Mouse (Mus musculus): ENCODE measurements around the gene Pde6c. TPM values are rescaled to one million over a fixed set of nuclear protein-coding genes. Genes with fewer than 3 reads are reported as not detected.

Gene Pde6c
- polyA plus RNA-seq, 1 experiment: not detected

DNA sequence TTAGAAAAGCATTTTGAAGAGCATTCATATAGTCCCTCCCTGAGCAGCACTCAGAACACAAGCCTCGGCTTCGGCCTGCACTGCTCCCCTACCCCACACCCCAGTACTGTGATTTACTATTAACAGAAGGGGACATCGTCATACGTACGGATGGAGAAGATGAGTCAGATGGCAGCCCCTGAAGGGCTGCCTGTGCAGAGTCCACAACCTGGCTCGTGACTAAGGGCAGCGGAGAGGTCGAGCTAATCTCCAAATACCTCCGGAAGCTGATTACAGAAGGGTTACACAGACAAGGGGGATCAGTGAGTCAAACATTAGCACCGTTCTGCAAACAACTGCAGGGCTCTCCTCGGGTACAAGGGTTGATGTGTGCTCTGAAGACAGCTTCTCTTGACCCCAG lies 1.4 kb downstream of the Pde6c start:
- TF ChIP-seq POLR2A (IDR thresholded peaks at IDR 0.05; ENCODE audit: low read depth, low read length) (no peak), CTCF (IDR thresholded peaks at IDR 0.05; ENCODE audit: borderline replicate concordance, insufficient read depth, low read length) (no peak)
- no peak overlapping the region for H3K4me3 ChIP-seq (ENCODE audit: insufficient read depth, low read length)
- no peak overlapping the region for H3K27ac ChIP-seq (ENCODE audit: insufficient read depth, low read length)
- H3K4me1 ChIP-seq (ENCODE audit: control insufficient read depth, insufficient read depth, low read length): no peaks in the 10 kb centered on the region

DNA sequence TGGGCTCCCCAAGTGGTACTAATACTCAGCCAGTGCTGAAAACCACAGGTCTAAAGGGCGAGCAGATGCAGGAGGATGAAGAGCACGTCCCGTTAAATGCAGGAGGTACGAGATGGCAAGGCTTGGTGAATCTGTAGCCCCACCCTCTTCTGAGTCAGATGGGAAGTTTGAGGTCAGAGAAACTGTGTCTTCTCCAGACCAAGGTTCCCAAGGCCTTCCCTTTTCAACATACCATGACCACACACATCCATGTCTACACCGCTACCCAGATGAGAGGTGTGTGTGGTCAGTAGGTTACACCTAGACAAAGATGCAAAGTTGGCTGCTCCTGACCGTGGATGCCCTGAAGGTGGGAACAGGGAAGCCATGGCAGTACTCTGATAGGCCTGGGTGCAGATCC lies 2.2 kb downstream of the Pde6c start:
- TF ChIP-seq POLR2A (IDR thresholded peaks at IDR 0.05; ENCODE audit: low read depth, low read length): no peak
- TF ChIP-seq CTCF (IDR thresholded peaks at IDR 0.05; ENCODE audit: borderline replicate concordance, insufficient read depth, low read length): no peak
- H3K4me3 ChIP-seq (ENCODE audit: insufficient read depth, low read length): no peak overlapping the region
- H3K27ac ChIP-seq (ENCODE audit: insufficient read depth, low read length): no peak overlapping the region
- H3K4me1 ChIP-seq (ENCODE audit: control insufficient read depth, insufficient read depth, low read length): no peaks in the 10 kb centered on the region

DNA sequence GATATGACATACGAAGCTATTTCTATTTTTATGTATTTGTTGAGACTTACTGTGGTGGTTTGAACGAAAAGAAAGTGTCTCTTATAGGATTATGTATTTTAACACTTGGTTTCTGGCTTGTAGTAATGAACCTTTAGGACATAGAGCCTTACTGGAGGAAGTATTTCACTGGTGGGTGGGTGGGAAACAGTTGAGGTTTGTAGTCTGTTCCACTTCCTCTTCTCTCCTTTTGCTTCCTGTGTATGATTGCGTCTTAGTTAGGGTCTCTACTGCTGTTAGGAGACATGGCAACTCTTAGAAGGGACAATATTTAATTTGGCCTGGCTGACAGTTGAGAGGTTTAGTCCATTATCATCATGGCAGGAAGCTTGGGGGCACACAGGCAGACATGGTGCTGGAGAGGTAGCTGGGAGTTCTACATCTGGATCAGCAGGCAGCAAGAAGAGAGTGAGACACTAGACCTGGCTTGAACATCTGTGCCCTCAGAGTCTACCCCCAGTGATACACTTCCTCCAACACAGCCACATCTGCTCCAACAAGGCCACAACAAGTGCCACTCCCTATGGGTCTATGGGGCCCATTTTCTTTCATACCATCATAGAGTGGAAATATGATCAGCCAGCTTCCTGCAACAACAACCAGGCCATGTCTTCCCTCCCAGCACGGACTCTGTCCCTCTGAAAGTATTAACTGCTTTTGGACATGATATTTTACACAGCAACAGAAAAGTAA lies 11.1 kb downstream of the Pde6c start:
- TF ChIP-seq CTCF (IDR thresholded peaks at IDR 0.05; ENCODE audit: borderline replicate concordance, insufficient read depth, low read length): no peak
- TF ChIP-seq POLR2A (IDR thresholded peaks at IDR 0.05; ENCODE audit: low read depth, low read length): no peak
- no peak overlapping the region for H3K27ac ChIP-seq (ENCODE audit: insufficient read depth, low read length)
- no peaks in the 10 kb centered on the region for H3K4me1 ChIP-seq (ENCODE audit: control insufficient read depth, insufficient read depth, low read length)
- no peak overlapping the region for H3K4me3 ChIP-seq (ENCODE audit: insufficient read depth, low read length)

DNA sequence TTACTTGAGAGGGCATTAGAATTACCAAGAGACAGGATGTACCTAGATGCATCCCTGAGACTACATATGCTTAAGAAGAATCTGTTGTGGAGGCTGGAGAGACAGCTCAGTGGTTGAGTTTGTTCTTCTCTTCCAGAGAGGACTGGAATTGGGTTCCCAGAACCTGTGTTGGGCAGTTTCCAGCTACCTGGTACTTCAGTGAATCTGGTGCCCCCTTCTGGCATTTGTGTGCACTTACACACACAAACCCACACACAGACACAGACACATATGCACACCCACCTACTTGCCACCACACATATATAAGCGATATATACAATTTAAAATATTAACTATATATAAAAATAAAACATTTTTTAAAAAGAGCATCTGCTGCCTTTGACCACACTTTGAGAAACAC lies 23.7 kb downstream of the Pde6c start:
- Histone ChIP-seq H3K4me3 (ENCODE audit: insufficient read depth, low read length) (no peak overlapping the region), H3K27ac (ENCODE audit: insufficient read depth, low read length) (no peak overlapping the region), H3K4me1 (ENCODE audit: control insufficient read depth, insufficient read depth, low read length) (no peaks in the 10 kb centered on the region)
- TF ChIP-seq CTCF (IDR thresholded peaks at IDR 0.05; ENCODE audit: borderline replicate concordance, insufficient read depth, low read length): no peak
- TF ChIP-seq POLR2A (IDR thresholded peaks at IDR 0.05; ENCODE audit: low read depth, low read length): no peak

DNA sequence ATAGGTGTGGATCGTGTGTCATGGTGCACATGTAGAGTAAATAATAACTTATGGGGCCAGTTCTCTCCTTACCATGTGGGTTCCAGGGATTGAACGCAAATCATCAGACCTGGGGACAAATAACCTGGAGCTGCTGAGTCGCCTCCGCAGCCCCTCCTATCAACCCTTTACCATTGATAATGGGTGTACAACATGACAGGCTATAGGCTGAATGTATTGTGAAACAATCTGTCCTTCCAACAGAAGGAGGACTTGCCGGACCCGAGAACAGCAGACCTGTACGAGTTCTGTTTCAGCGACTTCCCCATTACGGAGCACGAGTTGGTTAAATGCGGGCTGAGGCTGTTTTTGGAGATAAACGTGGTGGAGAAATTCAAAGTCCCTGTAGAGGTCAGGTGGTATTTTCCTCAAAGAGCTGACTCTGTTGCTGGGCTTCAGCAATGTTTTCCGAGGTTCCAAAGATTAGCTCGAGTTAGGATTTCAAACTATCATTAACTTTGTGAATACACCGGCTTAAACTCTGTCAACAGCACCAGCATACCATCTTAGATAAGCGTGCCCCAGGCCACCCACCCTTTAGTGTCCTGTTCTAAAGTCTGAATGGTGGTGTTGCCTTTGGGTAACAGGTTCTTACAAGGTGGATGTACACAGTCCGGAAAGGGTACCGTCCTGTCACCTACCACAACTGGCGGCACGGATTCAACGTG lies 29.2 kb downstream of the Pde6c start:
- no peak overlapping the region for H3K4me3 ChIP-seq (ENCODE audit: insufficient read depth, low read length)
- no peak overlapping the region for H3K27ac ChIP-seq (ENCODE audit: insufficient read depth, low read length)
- TF ChIP-seq CTCF (IDR thresholded peaks at IDR 0.05; ENCODE audit: borderline replicate concordance, insufficient read depth, low read length): no peak
- TF ChIP-seq POLR2A (IDR thresholded peaks at IDR 0.05; ENCODE audit: low read depth, low read length): no peak
- H3K4me1 ChIP-seq (ENCODE audit: control insufficient read depth, insufficient read depth, low read length): no peaks in the 10 kb centered on the region

DNA sequence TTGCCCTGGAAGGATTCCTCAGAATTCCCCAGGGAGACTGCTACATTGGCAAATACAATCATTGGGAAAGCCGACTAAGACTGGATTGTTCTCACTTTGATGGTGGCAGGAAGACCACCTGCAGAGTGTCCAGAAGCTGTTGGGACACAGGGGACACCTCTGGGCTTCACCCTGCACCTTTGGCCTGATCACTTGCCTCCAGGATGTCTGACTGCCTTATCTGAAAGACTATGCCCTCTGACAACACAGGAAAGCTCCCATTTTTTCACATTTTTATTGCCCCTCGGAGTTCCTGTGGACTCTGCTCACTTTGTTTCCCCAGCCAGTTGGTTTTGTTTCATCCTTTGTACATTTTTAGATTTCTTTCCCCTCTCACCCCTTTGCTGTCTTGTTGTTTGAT lies 32.1 kb downstream of the Pde6c start:
- H3K27ac ChIP-seq (ENCODE audit: insufficient read depth, low read length): no peak overlapping the region
- H3K4me3 ChIP-seq (ENCODE audit: insufficient read depth, low read length): no peak overlapping the region
- H3K4me1 ChIP-seq (ENCODE audit: control insufficient read depth, insufficient read depth, low read length): no peaks in the 10 kb centered on the region
- no peak for TF ChIP-seq CTCF (IDR thresholded peaks at IDR 0.05; ENCODE audit: borderline replicate concordance, insufficient read depth, low read length)

DNA sequence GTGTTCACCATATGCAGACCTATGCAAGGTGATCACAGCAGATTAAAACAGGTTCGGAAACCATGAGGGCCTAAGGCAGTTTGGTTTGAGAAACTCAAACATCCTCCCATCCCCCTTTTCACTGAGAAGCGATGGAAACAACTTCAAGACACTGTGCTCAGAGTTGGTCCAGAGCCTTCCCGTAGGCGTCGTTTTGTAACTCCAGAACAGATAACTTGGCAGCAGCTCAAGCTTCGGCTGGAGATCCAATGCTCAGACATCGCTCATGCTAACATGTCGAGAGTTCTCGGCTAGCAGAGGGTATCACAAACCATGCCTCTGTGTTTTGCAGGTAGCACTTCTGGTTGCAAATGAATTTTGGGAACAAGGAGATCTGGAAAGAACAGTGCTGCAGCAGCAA lies 47.1 kb downstream of the Pde6c start:
- TF ChIP-seq CTCF (IDR thresholded peaks at IDR 0.05; ENCODE audit: borderline replicate concordance, insufficient read depth, low read length) (no peak), POLR2A (IDR thresholded peaks at IDR 0.05; ENCODE audit: low read depth, low read length) (no peak)
- H3K4me1 ChIP-seq (ENCODE audit: control insufficient read depth, insufficient read depth, low read length): no peaks in the 10 kb centered on the region
- no peak overlapping the region for H3K4me3 ChIP-seq (ENCODE audit: insufficient read depth, low read length)
- no peak overlapping the region for H3K27ac ChIP-seq (ENCODE audit: insufficient read depth, low read length)

DNA sequence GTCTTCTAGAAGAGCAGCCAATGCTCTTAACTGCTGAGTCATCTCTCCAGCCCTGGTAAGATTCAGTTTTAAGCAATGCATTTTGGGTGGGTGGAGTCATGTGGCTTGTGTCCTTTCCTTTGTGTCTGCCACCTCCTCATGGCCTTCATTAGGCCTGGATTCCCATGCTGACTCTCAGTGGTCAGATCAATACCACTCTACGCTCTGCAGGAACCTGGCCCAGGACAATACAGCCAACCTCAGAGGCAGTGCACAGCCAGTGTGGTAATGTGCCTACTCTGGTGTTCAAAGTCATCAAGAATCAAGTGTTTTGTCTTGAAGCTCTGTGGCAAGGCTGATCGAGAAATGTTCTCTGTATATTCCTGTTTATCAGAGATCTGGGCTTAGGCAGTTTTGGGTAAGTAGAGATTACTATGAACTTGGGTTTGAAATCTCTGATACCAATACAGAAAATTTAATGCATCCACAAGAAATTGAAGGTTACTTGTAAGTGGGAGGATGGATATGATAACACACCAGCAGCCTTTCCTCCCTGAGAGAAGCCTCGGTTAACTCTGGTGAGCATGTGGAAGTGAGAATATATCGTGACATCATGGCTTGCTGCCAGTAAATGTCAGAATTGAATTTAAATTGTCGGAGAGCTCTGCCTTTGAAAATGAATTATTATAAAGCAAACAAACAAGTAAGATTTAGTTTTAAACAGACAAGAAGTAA lies 54.2 kb downstream of the Pde6c start:
- H3K4me1 ChIP-seq (ENCODE audit: control insufficient read depth, insufficient read depth, low read length): no peaks in the 10 kb centered on the region
- H3K4me3 ChIP-seq (ENCODE audit: insufficient read depth, low read length): no peak overlapping the region
- no peak overlapping the region for H3K27ac ChIP-seq (ENCODE audit: insufficient read depth, low read length)
- TF ChIP-seq POLR2A (IDR thresholded peaks at IDR 0.05; ENCODE audit: low read depth, low read length): no peak
- no peak for TF ChIP-seq CTCF (IDR thresholded peaks at IDR 0.05; ENCODE audit: borderline replicate concordance, insufficient read depth, low read length)

DNA sequence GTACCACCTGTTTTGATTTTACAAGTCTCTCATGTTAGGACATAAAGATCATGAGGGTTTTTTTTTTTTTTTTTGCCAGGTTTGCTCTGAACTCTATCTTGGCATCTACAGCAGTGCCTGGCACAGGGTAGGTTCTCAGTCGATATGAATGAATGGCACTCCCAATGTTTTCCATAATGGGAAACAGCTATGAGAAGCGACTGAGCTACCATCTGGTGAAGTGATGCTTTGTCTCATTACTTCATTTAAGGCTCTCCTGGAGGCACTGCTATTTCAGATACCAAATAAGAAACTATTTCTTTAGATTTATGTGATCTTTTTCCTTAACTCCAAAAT lies 54.7 kb downstream of the Pde6c start:
- no peak overlapping the region for H3K4me3 ChIP-seq (ENCODE audit: insufficient read depth, low read length)
- no peaks in the 10 kb centered on the region for H3K4me1 ChIP-seq (ENCODE audit: control insufficient read depth, insufficient read depth, low read length)
- H3K27ac ChIP-seq (ENCODE audit: insufficient read depth, low read length): no peak overlapping the region
- no peak for TF ChIP-seq POLR2A (IDR thresholded peaks at IDR 0.05; ENCODE audit: low read depth, low read length)
- TF ChIP-seq CTCF (IDR thresholded peaks at IDR 0.05; ENCODE audit: borderline replicate concordance, insufficient read depth, low read length): no peak

DNA sequence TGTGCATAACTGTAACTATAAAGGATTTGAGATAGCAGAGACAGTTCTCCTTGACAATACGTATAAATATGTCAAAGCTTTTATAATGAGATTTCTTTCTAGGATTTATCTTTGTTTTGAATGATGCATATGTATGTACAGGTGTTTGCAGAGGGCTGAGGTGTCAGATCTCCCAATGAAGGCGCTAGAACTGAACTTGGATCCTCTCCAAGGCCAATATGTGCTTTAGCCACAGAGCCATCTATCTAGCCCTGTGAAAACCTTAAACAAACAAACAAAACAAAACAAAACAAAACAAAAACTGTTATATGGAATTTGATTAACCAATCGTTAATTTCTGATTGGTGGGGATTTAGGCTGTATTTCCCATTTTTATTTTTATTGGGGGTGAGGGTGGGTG lies 58.0 kb downstream of the Pde6c start:
- Histone ChIP-seq H3K4me3 (ENCODE audit: insufficient read depth, low read length) (no peak overlapping the region), H3K27ac (ENCODE audit: insufficient read depth, low read length) (no peak overlapping the region), H3K4me1 (ENCODE audit: control insufficient read depth, insufficient read depth, low read length) (no peaks in the 10 kb centered on the region)
- no peak for TF ChIP-seq POLR2A (IDR thresholded peaks at IDR 0.05; ENCODE audit: low read depth, low read length)
- no peak for TF ChIP-seq CTCF (IDR thresholded peaks at IDR 0.05; ENCODE audit: borderline replicate concordance, insufficient read depth, low read length)

Data from embryonic fibroblast, embryonic 13.5 days (primary cell).